Mouse (Mus musculus) MEL (cell line): ENCODE measurements at regions not wholly inside any gene's neighbourhood (a gene's known extent, or its start where the extent isn't known, plus 50 kb on each side); places are given as distances from the start of the nearest gene placed in this dataset.

Source experiments
- DNase-seq: peaks from one replicate; pipeline ENCODE4 v3.0.0; 2011; ENCODE audit warnings: low read depth, low spot score
- H3K27ac ChIP-seq: 2 replicates; pipeline ENCODE4 v1.5.1; 2012; ENCODE audit warnings: low read depth, mild to moderate bottlenecking, control low read depth, low read length, moderate library complexity; ENCODE audit not compliant: control insufficient read depth
- H3K27me3 ChIP-seq, 2 experiments: fragments of 150-350 bp in 1 of 2; sonication (generic) in 1 of 2; 2 replicates each; pipeline ENCODE4 v1.6.1; 2012; ENCODE audit warnings: low read length in 2 of 2, mild to moderate bottlenecking in 2 of 2, improper control_type of control experiment in 1 of 2, moderate library complexity in 1 of 2; ENCODE audit not compliant: insufficient read depth in 2 of 2, control insufficient read depth in 1 of 2
- H3K36me3 ChIP-seq, 2 experiments: 2 replicates each; pipeline ENCODE4 v1.6.1; 2012 to 2014; ENCODE audit warnings: low read length in 2 of 2, improper control_type of control experiment in 1 of 2, inconsistent platforms in 1 of 2, mild to moderate bottlenecking in 1 of 2; ENCODE audit not compliant: insufficient read depth in 2 of 2, control insufficient read depth in 1 of 2
- H3K4me1 ChIP-seq, 2 experiments: fragments of 150-350 bp in 1 of 2; sonication (generic) in 1 of 2; 2 replicates each; pipeline ENCODE4 v1.6.1; 2012; ENCODE audit warnings: low read length in 2 of 2, improper control_type of control experiment in 1 of 2, mild to moderate bottlenecking in 1 of 2; ENCODE audit not compliant: insufficient read depth in 2 of 2, control insufficient read depth in 1 of 2
- H3K4me3 ChIP-seq, 2 experiments: fragments of 150-350 bp in 1 of 2; sonication (generic) in 1 of 2; 2 replicates each; pipeline ENCODE4 v1.5.1; 2012; ENCODE audit warnings: low read depth in 2 of 2, low read length in 2 of 2, mild to moderate bottlenecking in 2 of 2, moderate library complexity in 2 of 2, control low read depth in 1 of 2, improper control_type of control experiment in 1 of 2; ENCODE audit not compliant: control insufficient read depth in 1 of 2, insufficient read depth in 1 of 2
- H3K79me2 ChIP-seq: 2 replicates; pipeline ENCODE4 v1.6.1; 2012; ENCODE audit warnings: mild to moderate bottlenecking, low read length, moderate library complexity; ENCODE audit not compliant: control insufficient read depth, poor library complexity, insufficient read depth
- H3K9ac ChIP-seq: 2 replicates; pipeline ENCODE4 v1.6.1; 2012; ENCODE audit warnings: low read depth, mild to moderate bottlenecking, control low read depth, low read length, moderate library complexity; ENCODE audit not compliant: control insufficient read depth, poor library complexity, severe bottlenecking
- H3K9me3 ChIP-seq: fragments of 150-350 bp; sonication (generic); replicated peaks from 2 replicates; pipeline ENCODE4 v1.6.1; 2012; ENCODE audit warnings: mild to moderate bottlenecking, low read length, improper control_type of control experiment, moderate library complexity; ENCODE audit not compliant: insufficient read depth
- BHLHE40 ChIP-seq: IDR thresholded peaks from 2 replicates; pipeline ENCODE4 v1.6.1; 2012; ENCODE audit warnings: low read depth, mild to moderate bottlenecking, inconsistent platforms, low read length, improper control_type of control experiment, borderline replicate concordance
- E2F4 ChIP-seq: IDR thresholded peaks from 2 replicates; pipeline ENCODE4 v1.6.1; 2011; ENCODE audit warnings: low read depth, low read length, improper control_type of control experiment, borderline replicate concordance
- EP300 ChIP-seq, 2 experiments: IDR thresholded peaks; 2 replicates each; pipeline ENCODE4 v1.6.1; 2011; ENCODE audit warnings: improper control_type of control experiment in 2 of 2, low read length in 2 of 2, low read depth in 1 of 2, mild to moderate bottlenecking in 1 of 2
- ETS1 ChIP-seq: IDR thresholded peaks from 2 replicates; pipeline ENCODE4 v1.6.1; 2012; ENCODE audit warnings: low read depth, mild to moderate bottlenecking, inconsistent platforms, low read length, improper control_type of control experiment, moderate library complexity
- HCFC1 ChIP-seq: IDR thresholded peaks from 2 replicates; pipeline ENCODE4 v1.6.1; 2012; ENCODE audit warnings: low read depth, mild to moderate bottlenecking, inconsistent platforms, low read length, improper control_type of control experiment, moderate library complexity
- JUND ChIP-seq: IDR thresholded peaks from 2 replicates; pipeline ENCODE4 v1.6.1; 2011; ENCODE audit warnings: low read depth, mild to moderate bottlenecking, improper control_type of control experiment, low read length
- KAT2A ChIP-seq: conservative IDR thresholded peaks from 2 replicates; pipeline ENCODE4 v1.6.1; 2012; ENCODE audit warnings: low read depth, low read length, improper control_type of control experiment, inconsistent platforms
- MAZ ChIP-seq: IDR thresholded peaks from 2 replicates; pipeline ENCODE4 v1.6.1; 2012; ENCODE audit warnings: low read depth, mild to moderate bottlenecking, inconsistent platforms, low read length, improper control_type of control experiment
- MXI1 ChIP-seq: IDR thresholded peaks from 2 replicates; pipeline ENCODE4 v1.6.1; 2011; ENCODE audit warnings: mild to moderate bottlenecking, low read depth, low read length, improper control_type of control experiment
- MYB ChIP-seq: IDR thresholded peaks from 2 replicates; pipeline ENCODE4 v1.6.1; 2011; ENCODE audit warnings: mild to moderate bottlenecking, low read depth, low read length, improper control_type of control experiment
- MYC ChIP-seq: IDR thresholded peaks from 2 replicates; pipeline ENCODE4 v1.6.1; 2011; ENCODE audit warnings: low read depth, mild to moderate bottlenecking, low read length, improper control_type of control experiment, moderate library complexity
- NELFE ChIP-seq: IDR thresholded peaks from 2 replicates; pipeline ENCODE4 v1.6.1; 2011; ENCODE audit warnings: low read depth, low read length, improper control_type of control experiment
- POLR2A ChIP-seq, 2 experiments: IDR thresholded peaks; 2 replicates each; pipeline ENCODE4 v1.6.1; 2011 to 2012; ENCODE audit warnings: low read length in 2 of 2, mild to moderate bottlenecking in 2 of 2, control low read depth in 1 of 2, improper control_type of control experiment in 1 of 2, low read depth in 1 of 2, moderate library complexity in 1 of 2; ENCODE audit not compliant: control insufficient read depth in 1 of 2, insufficient read depth in 1 of 2, poor library complexity in 1 of 2
- POLR2AphosphoS5 ChIP-seq: IDR thresholded peaks from 2 replicates; pipeline ENCODE4 v1.6.1; 2012; ENCODE audit warnings: low read depth, borderline replicate concordance, mild to moderate bottlenecking, inconsistent platforms, low read length, moderate library complexity, mixed read lengths
- RCOR1 ChIP-seq: IDR thresholded peaks from 2 replicates; pipeline ENCODE4 v1.6.1; 2012; ENCODE audit warnings: low read depth, mild to moderate bottlenecking, inconsistent platforms, low read length, improper control_type of control experiment
- SMC3 ChIP-seq: IDR thresholded peaks from 2 replicates; pipeline ENCODE4 v1.6.1; 2011; ENCODE audit warnings: low read depth, low read length, improper control_type of control experiment
- TAL1 ChIP-seq: IDR thresholded peaks from 2 replicates; pipeline ENCODE4 v1.6.1; 2012; ENCODE audit warnings: mild to moderate bottlenecking, inconsistent platforms, low read length, moderate library complexity, mixed read lengths
- TBP ChIP-seq: IDR thresholded peaks from 2 replicates; pipeline ENCODE4 v1.8.0; 2011; ENCODE audit warnings: low read depth, low read length, improper control_type of control experiment
- UBTF ChIP-seq: IDR thresholded peaks from 2 replicates; pipeline ENCODE4 v1.6.1; 2012; ENCODE audit warnings: low read depth, mild to moderate bottlenecking, inconsistent platforms, low read length, improper control_type of control experiment, moderate library complexity, borderline replicate concordance; ENCODE audit not compliant: insufficient read depth
- USF2 ChIP-seq, 2 experiments: IDR thresholded peaks; 2 replicates each; pipeline ENCODE4 v1.6.1; 2011 to 2012; ENCODE audit warnings: improper control_type of control experiment in 2 of 2, low read length in 2 of 2, borderline replicate concordance in 1 of 2, inconsistent platforms in 1 of 2, low read depth in 1 of 2, mild to moderate bottlenecking in 1 of 2; ENCODE audit not compliant: insufficient read depth in 1 of 2
- ZC3H11A ChIP-seq: IDR thresholded peaks from 2 replicates; pipeline ENCODE4 v1.6.1; 2012; ENCODE audit warnings: low read depth, mild to moderate bottlenecking, inconsistent platforms, low read length, improper control_type of control experiment

GRCm38 (mm10) chr13:16656110-16656509 lies 644.5 kb downstream of the Inhba start:
- no peak for DNase-seq
- TF ChIP-seq KAT2A = no peak
- TF ChIP-seq UBTF = no peak
- TF ChIP-seq SMC3 = no peak
- TF ChIP-seq MYC = no peak
- no peak for TF ChIP-seq TBP
- no peak for TF ChIP-seq E2F4
- TF ChIP-seq USF2 (IDR thresholded peaks at IDR 0.05; ENCODE audit: borderline replicate concordance in 1 of 2, insufficient read depth in 1 of 2, low read depth in 1 of 2, low read length in 2 of 2) = no peak
- no peak for TF ChIP-seq NELFE
- no peak for TF ChIP-seq JUND
- TF ChIP-seq POLR2AphosphoS5 = no peak
- no peak for TF ChIP-seq POLR2A (IDR thresholded peaks at IDR 0.05; ENCODE audit: control insufficient read depth in 1 of 2, insufficient read depth in 1 of 2, low read depth in 1 of 2, low read length in 2 of 2, poor library complexity in 1 of 2)
- Histone ChIP-seq H3K27me3 (no peaks in the 10 kb centered on the region), H3K9me3 (no peaks in the 10 kb centered on the region), H3K4me3 (no peak overlapping the region), H3K4me1 (no peaks in the 10 kb centered on the region), H3K9ac (no peak overlapping the region), H3K79me2 (no peaks in the 10 kb centered on the region), H3K27ac (no peak overlapping the region), H3K36me3 (no peaks in the 10 kb centered on the region)

DNA sequence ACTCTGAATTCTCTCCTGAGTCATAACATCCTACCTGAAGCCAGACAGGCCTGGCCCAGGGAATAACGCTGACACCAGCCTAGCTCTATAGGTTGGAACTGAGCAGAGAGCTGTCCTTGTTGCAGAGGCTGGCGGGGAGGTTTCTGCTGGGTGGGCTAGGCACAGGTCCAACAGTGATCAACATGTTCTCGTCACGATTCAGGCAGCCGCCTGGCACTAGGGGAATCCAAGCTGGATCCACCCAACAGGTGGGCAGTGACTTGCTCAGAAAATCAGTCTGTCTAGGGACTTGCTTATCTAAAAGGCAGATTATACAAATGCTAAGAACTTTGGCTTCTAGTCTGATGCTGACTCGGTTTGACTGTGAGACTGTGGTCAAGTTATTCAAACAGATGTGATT lies 648.2 kb downstream of the Inhba start:
- no peak overlapping the region for H3K4me3 ChIP-seq
- DNase-seq = no peak
- TF ChIP-seq RCOR1 (no peak), TBP (no peak), SMC3 (no peak), MAZ (no peak), MYB (no peak), HCFC1 (no peak), EP300 (IDR thresholded peaks at IDR 0.05; ENCODE audit: low read depth in 1 of 2, low read length in 2 of 2) (no peak), ETS1 (no peak), TAL1 (no peak), BHLHE40 (no peak), NELFE (no peak), MXI1 (no peak), ZC3H11A (no peak), MYC (no peak)

More for the DNA sequence above, 648.2 kb downstream of the Inhba start:
- Histone ChIP-seq H3K9me3 (no peaks in the 10 kb centered on the region), H3K27me3 (no peaks in the 10 kb centered on the region), H3K4me1 (no peaks in the 10 kb centered on the region), H3K79me2 (no peaks in the 10 kb centered on the region), H3K27ac (no peak overlapping the region), H3K36me3 (no peaks in the 10 kb centered on the region), H3K9ac (no peak overlapping the region)
